Mouse (Mus musculus) testis, adult 2 months (tissue): ENCODE results near the gene Armc6. TPM values are rescaled to one million over a fixed set of nuclear protein-coding genes. Genes with fewer than 3 reads are reported as not detected.

Source experiments
- H3K27ac ChIP-seq: fragments of 200-500 bp; 2 replicates; pipeline ENCODE4 v1.5.1; 2012; ENCODE audit warnings: low read depth, low read length; ENCODE audit not compliant: control insufficient read depth, insufficient read depth
- H3K27me3 ChIP-seq: fragments of 200-500 bp; 2 replicates; pipeline ENCODE4 v1.6.1; 2012; ENCODE audit warnings: mild to moderate bottlenecking, low read length, moderate library complexity; ENCODE audit not compliant: control insufficient read depth, insufficient read depth
- H3K36me3 ChIP-seq: fragments of 200-500 bp; 2 replicates; pipeline ENCODE4 v1.6.1; 2012; ENCODE audit warnings: mild to moderate bottlenecking, low read length; ENCODE audit not compliant: control insufficient read depth, insufficient read depth
- H3K4me1 ChIP-seq: fragments of 200-500 bp; 2 replicates; pipeline ENCODE4 v1.6.1; 2012; ENCODE audit warnings: low read length; ENCODE audit not compliant: control insufficient read depth, insufficient read depth
- H3K4me3 ChIP-seq: fragments of 200-500 bp; 2 replicates; pipeline ENCODE4 v1.5.1; 2012; ENCODE audit warnings: low read depth, mild to moderate bottlenecking, low read length, moderate library complexity, mixed read lengths; ENCODE audit not compliant: control insufficient read depth
- CTCF ChIP-seq: fragments of 200-500 bp; IDR thresholded peaks from 2 replicates; pipeline ENCODE4 v1.5.1; 2012; ENCODE audit warnings: low read depth, mild to moderate bottlenecking, inconsistent platforms, low read length, moderate library complexity; ENCODE audit not compliant: control insufficient read depth, insufficient read depth, insufficient replicate concordance
- POLR2A ChIP-seq: fragments of 200-500 bp; IDR thresholded peaks from 2 replicates; pipeline ENCODE4 v1.6.1; 2012; ENCODE audit warnings: low read depth, mild to moderate bottlenecking, inconsistent platforms, low read length, moderate library complexity; ENCODE audit not compliant: control insufficient read depth
- polyA plus RNA-seq: library from polyadenylated mRNA; depleted of rRNA; stranded (reverse); fragments of >200 nt; gene quantifications from 2 replicates; pipeline ENCODE4 v1.2.3, GENCODE M21; 2012

Gene Armc6
- polyA plus RNA-seq, 1 experiment = 5.4 TPM

DNA sequence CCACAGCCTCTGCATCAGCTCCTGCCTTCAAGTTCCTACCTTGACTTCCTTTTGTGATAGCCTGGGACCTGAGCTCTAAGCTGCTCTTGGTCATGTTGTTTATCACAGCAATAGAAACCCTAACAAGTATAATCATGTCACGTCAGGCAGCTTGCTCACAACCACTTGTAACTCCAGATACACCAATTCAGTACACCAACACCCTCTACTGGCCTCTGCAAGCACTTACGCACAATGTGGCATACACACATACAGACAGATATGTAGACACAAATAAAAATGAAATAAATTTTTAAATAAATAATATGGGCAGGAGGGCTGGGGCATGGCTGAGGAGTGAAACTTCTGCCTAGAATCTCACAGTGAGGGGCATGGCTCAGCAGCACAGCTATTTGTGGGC, 38.5 kb downstream of the Armc6 start:
- no peak overlapping the region for H3K4me3 ChIP-seq

DNA sequence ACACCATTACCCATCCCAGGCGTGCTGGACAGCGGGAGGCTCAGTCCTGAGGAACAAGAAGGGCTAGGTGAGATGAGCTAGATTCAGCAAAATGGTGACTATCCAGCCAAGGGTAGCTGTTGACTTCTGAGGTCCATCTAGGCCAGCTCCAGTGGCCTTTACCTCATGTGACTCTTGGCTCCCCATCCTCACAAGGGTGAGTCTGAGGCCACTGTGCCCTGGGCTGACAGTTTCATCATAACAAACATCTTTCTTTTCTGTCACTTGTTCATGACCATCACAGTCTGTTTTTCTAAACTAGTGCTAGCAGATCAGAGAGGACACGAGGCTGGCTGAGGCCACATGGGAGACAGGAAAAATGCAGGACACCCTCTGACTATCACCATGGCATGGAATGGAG, 40.1 kb downstream of the Armc6 start:
- H3K27me3 ChIP-seq = no peaks in the 10 kb centered on the region
- no peaks in the 10 kb centered on the region for H3K36me3 ChIP-seq
- TF ChIP-seq POLR2A = no peak
- TF ChIP-seq CTCF = no peak
- no peaks in the 10 kb centered on the region for H3K4me1 ChIP-seq
- H3K4me3 ChIP-seq = no peak overlapping the region
- no peak overlapping the region for H3K27ac ChIP-seq

More for the DNA sequence above, 38.5 kb downstream of the Armc6 start:
- TF ChIP-seq POLR2A = no peak
- no peak for TF ChIP-seq CTCF
- H3K27me3 ChIP-seq = no peaks in the 10 kb centered on the region
- H3K4me1 ChIP-seq = no peaks in the 10 kb centered on the region
- H3K27ac ChIP-seq = no peak overlapping the region
- H3K36me3 ChIP-seq = no peaks in the 10 kb centered on the region

DNA sequence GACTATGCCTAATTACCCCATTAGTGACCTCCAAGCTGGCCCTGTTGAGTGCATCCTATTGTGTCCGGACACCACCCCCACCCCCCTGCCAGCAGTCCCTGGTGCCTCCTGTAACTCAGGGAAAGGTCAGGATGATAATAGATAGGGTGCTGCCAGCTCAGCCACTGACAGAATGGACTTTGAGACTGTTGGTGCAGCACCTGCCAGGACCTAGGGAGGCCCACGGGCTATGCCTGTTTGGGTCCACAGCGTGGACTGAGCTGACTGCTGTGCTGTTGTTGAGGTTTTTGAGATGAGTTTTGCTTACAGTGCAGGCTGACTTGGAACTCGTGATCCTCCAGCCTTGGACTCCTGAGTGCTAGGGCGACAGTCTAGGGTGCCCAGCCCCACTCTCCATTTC, 41.0 kb downstream of the Armc6 start:
- TF ChIP-seq CTCF (no peak), POLR2A (no peak)
- Histone ChIP-seq H3K4me1 (no peaks in the 10 kb centered on the region), H3K36me3 (no peaks in the 10 kb centered on the region; the same call in 1 of the 2 replicates), H3K4me3 (no peak overlapping the region), H3K27me3 (no peaks in the 10 kb centered on the region), H3K27ac (no peak overlapping the region)

DNA sequence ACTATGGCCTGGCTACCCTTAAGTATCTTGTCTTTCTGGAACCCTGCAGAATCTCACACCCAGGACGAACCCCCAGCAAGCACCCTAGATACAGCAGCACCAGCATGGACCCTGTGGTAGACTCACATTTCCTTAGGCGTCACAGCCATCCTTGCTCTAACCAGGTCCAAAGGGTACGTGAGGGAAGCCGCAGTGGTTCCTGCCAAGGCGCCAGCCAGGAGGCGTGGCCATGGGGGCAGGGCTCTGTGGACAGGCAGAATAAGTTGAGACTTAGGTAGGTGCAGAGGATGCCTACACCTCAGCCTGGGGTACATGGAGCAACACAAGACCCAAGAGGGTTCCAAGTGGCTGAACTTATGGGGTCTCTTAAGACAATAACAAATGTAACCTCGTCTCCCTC, 45.6 kb downstream of the Armc6 start:
- Histone ChIP-seq H3K27me3 (no peaks in the 10 kb centered on the region), H3K4me1 (no peaks in the 10 kb centered on the region), H3K27ac (no peak overlapping the region), H3K4me3 (no peak overlapping the region), H3K36me3 (no peaks in the 10 kb centered on the region; the same call in none of the 2 replicates)
- no peak for TF ChIP-seq CTCF
- no peak for TF ChIP-seq POLR2A

DNA sequence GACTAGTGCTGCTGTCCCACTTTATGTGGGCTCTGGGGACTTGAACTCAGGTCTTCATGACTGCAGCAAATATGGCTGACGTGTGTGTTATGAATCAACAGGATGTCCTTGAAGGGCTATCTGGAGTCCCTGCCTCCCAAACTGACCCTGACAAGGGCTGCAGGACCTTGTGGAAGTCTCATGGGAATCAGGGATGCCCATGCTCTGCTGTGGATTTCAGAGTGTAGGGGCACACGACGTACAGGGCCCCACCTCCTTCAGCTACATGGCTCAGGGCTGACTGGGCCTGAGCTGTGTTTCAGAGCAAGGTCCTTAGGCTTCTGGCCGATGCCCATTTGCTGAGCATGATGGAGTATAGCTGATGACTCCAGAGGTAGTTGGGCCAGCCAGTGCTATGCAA, 51.1 kb downstream of the Armc6 start:
- no peak overlapping the region for H3K4me3 ChIP-seq
- no peaks in the 10 kb centered on the region; the same call in 1 of the 2 replicates for H3K36me3 ChIP-seq
- H3K27me3 ChIP-seq = no peaks in the 10 kb centered on the region
- no peaks in the 10 kb centered on the region for H3K4me1 ChIP-seq
- no peak overlapping the region for H3K27ac ChIP-seq
- TF ChIP-seq POLR2A (no peak), CTCF (no peak)

DNA sequence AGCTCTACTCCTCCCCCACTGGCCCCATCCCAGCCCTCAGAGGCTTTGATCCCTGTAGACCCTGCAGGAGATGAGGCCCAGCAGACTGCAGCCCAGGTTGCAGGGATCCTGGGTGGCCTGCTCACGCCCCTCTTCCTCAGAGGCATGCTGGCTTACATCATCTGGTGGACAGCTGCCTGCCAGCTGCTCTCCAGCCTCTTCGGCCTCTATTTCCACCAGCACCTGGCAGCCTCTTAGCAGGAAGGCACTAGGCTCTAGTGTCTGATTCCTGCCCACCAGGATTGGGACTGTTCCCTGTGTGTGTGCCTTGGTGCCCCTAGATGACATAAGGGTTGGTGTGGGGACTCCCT, 52.4 kb downstream of the Armc6 start:
- no peaks in the 10 kb centered on the region for H3K36me3 ChIP-seq

DNA sequence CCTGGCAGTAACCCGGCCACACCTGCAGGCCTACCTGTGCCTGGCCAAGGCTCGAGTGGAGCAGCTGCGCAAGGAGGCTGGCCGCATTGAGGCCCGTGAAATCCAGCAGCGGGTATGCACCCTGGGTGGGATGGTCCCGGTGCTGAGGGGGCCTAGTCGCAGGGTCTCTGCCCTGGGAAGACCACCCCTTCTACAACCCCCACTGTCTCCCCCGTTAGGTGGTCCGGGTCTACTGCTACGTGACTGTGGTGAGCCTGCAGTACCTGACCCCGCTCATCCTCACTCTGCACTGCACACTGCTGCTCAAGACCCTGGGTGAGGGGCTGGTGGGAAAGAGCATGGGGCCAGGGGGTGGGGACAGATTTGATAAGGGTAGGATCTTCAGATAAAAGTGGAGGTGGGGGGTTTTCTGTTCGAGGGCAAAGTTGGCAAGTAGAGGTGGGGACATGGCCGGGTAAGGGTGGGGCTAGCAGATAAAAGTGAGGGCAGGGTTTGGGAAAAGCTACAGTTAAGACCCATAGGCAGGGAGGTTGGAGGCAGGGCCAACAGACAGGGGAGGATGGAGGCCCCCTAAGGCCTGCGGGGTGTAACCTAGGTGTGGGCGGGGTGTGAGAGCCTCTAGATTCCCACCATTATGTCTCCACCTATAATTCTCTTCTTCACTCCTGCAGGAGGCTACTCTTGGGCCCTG, 52.9 kb downstream of the Armc6 start:
- H3K4me1 ChIP-seq = no peaks in the 10 kb centered on the region
- no peak for TF ChIP-seq CTCF
- TF ChIP-seq POLR2A = no peak
- no peaks in the 10 kb centered on the region for H3K27me3 ChIP-seq
- H3K4me3 ChIP-seq = no peak overlapping the region
- H3K27ac ChIP-seq = no peak overlapping the region
- no peaks in the 10 kb centered on the region for H3K36me3 ChIP-seq

More for the DNA sequence above, 52.4 kb downstream of the Armc6 start:
- Histone ChIP-seq H3K4me3 (no peak overlapping the region), H3K27me3 (no peaks in the 10 kb centered on the region), H3K4me1 (no peaks in the 10 kb centered on the region), H3K27ac (no peak overlapping the region)
- TF ChIP-seq POLR2A = no peak
- no peak for TF ChIP-seq CTCF
